Comparison of ENCODE assay signal across 12 mouse cellular contexts in genomic region chr13:45513009-45513984, GRCm38 (mm10). TPM values are rescaled to one million over a fixed set of nuclear protein-coding genes. Genes with fewer than 3 reads are reported as not detected.
DNase-seq lines count a peak whose midpoint lies in the region; ATAC-seq and TF ChIP-seq lines count a peak whose summit lies in the region.
"Had no signal": no experiment of that assay in that cellular context is flagged by ENCODE, and none has a peak within 500 bp of the region (broad histone marks: within the 10 kb centered on the region; RNA-seq: fewer than 3 reads in every experiment).

No protein-coding gene starts in this region.

- H3K27ac ChIP-seq in intestine, embryonic 14.5 days (ENCODE audit: low read depth): no peak overlapping the region
- no peak overlapping the region for H3K27ac ChIP-seq in intestine, postnatal 0 days (ENCODE audit: low read depth, low read length)
- peak overlapping the region; percentile 27; the same call in 1 of the 2 replicates for H3K27ac ChIP-seq in bone marrow macrophage, adult 2 months (ENCODE audit: insufficient read depth, low read depth, low read length)
- H3K27ac ChIP-seq in liver, embryonic 11.5 days (ENCODE audit: low read depth, low read length): peak overlapping the region; percentile 95
- H3K27ac ChIP-seq: midbrain, embryonic 13.5 days had no signal

- H3K9ac ChIP-seq in intestine, embryonic 14.5 days (ENCODE audit: low read length): no peak overlapping the region
- no peak overlapping the region for H3K9ac ChIP-seq in intestine, postnatal 0 days (ENCODE audit: low read depth, low read length)
- peak overlapping the region; percentile 52 for H3K9ac ChIP-seq in liver, embryonic 11.5 days (ENCODE audit: low read depth, low read length)
- H3K9ac ChIP-seq: midbrain, embryonic 13.5 days had no signal

- peaks cover 56% of the 10 kb centered on the region for H3K4me1 ChIP-seq in intestine, embryonic 14.5 days (replicated peaks; ENCODE audit: control insufficient read depth, insufficient read depth, low read length)
- H3K4me1 ChIP-seq in intestine, postnatal 0 days (replicated peaks; ENCODE audit: control insufficient read depth, insufficient read depth, low read length): peaks cover 13% of the 10 kb centered on the region
- peaks cover 91% of the 10 kb centered on the region for H3K4me1 ChIP-seq in G1E (ENCODE audit: insufficient read depth, low read depth, low read length)
- H3K4me1 ChIP-seq in bone marrow macrophage, adult 2 months (ENCODE audit: control insufficient read depth, insufficient read depth, low read length): peaks cover 24% of the 10 kb centered on the region
- peaks cover 80% of the 10 kb centered on the region for H3K4me1 ChIP-seq in liver, embryonic 11.5 days (replicated peaks; ENCODE audit: control insufficient read depth, insufficient read depth, low read length)

- 68% methylated on average over 12 of the region's 12 CpGs for WGBS in intestine, embryonic 14.5 days
- WGBS in intestine, postnatal 0 days: 60% methylated on average over 12 of the region's 12 CpGs
- WGBS in liver, embryonic 11.5 days: 37% methylated on average over 12 of the region's 12 CpGs

- H3K4me2 ChIP-seq in intestine, embryonic 14.5 days (ENCODE audit: low read length): no peak overlapping the region
- H3K4me2 ChIP-seq in intestine, postnatal 0 days (replicated peaks; ENCODE audit: low read depth): no peak overlapping the region
- H3K4me2 ChIP-seq in liver, embryonic 11.5 days: peak overlapping the region; percentile 88
- H3K4me2 ChIP-seq: midbrain, embryonic 13.5 days had no signal

- no peak overlapping the region for H3K4me3 ChIP-seq in intestine, embryonic 14.5 days (ENCODE audit: low read depth, low read length)
- no peak overlapping the region for H3K4me3 ChIP-seq in intestine, postnatal 0 days (ENCODE audit: low read depth, low read length)
- H3K4me3 ChIP-seq in G1E (ENCODE audit: low read depth, low read length): peak overlapping the region; percentile 65
- no peak overlapping the region for H3K4me3 ChIP-seq in bone marrow macrophage, adult 2 months (ENCODE audit: insufficient read depth, low read length)
- H3K4me3 ChIP-seq in liver, embryonic 11.5 days (ENCODE audit: low read depth, low read length): peak overlapping the region; percentile 36
- H3K4me3 ChIP-seq: midbrain, embryonic 13.5 days had no signal

- H3K9me3 ChIP-seq in intestine, embryonic 14.5 days (ENCODE audit: control insufficient read depth, low read length): no peaks in the 10 kb centered on the region
- no peaks in the 10 kb centered on the region for H3K9me3 ChIP-seq in intestine, postnatal 0 days (ENCODE audit: control insufficient read depth)
- no peaks in the 10 kb centered on the region for H3K9me3 ChIP-seq in G1E (replicated peaks)
- no peaks in the 10 kb centered on the region for H3K9me3 ChIP-seq in liver, embryonic 11.5 days (ENCODE audit: control insufficient read depth, low read length)
- H3K9me3 ChIP-seq: midbrain, embryonic 13.5 days had no signal

- ATAC-seq in intestine, embryonic 14.5 days (replicated peaks; ENCODE audit: low FRiP score, low TSS enrichment, low read depth): no peak
- ATAC-seq in intestine, postnatal 0 days: no peak
- ATAC-seq in G1E (ENCODE audit: extremely low read depth, insufficient number of reproducible peaks, low FRiP score, poor library complexity, severe bottlenecking): peak; percentile 17
- peak; percentile 25; the same call in 1 of the 2 replicates for ATAC-seq in liver, embryonic 11.5 days (replicated peaks; ENCODE audit: low FRiP score)
- no peak for ATAC-seq in cerebellum, adult (ENCODE audit: insufficient number of reproducible peaks, low FRiP score, low TSS enrichment)
- ATAC-seq: midbrain, embryonic 13.5 days had no signal

- no peaks in the 10 kb centered on the region for H3K27me3 ChIP-seq in intestine, embryonic 14.5 days (replicated peaks; ENCODE audit: control insufficient read depth, insufficient read depth, low read length)
- no peaks in the 10 kb centered on the region for H3K27me3 ChIP-seq in intestine, postnatal 0 days (replicated peaks; ENCODE audit: control insufficient read depth, insufficient read depth, low read length)
- no peaks in the 10 kb centered on the region for H3K27me3 ChIP-seq in G1E (ENCODE audit: insufficient read depth, low read length)
- H3K27me3 ChIP-seq in liver, embryonic 11.5 days (replicated peaks; ENCODE audit: control insufficient read depth, insufficient read depth, low read length): peaks cover 5% of the 10 kb centered on the region; the same call in 1 of the 2 replicates

- TF ChIP-seq POLR2A in bone marrow macrophage, adult 2 months (IDR thresholded peaks at IDR 0.05; ENCODE audit: borderline replicate concordance, low read depth, low read length): no peak

- H3K36me3 ChIP-seq in intestine, embryonic 14.5 days (ENCODE audit: control insufficient read depth, insufficient read depth, low read length): no peaks in the 10 kb centered on the region
- H3K36me3 ChIP-seq in intestine, postnatal 0 days (ENCODE audit: control insufficient read depth, insufficient read depth): no peaks in the 10 kb centered on the region
- H3K36me3 ChIP-seq in G1E (replicated peaks): peaks cover 71% of the 10 kb centered on the region
- H3K36me3 ChIP-seq in liver, embryonic 11.5 days (ENCODE audit: control insufficient read depth, insufficient read depth, low read length): no peaks in the 10 kb centered on the region
- H3K36me3 ChIP-seq: midbrain, embryonic 13.5 days had no signal

- no peak for TF ChIP-seq CTCF in intestine, postnatal 0 days (IDR thresholded peaks at IDR 0.05; ENCODE audit: low read depth)
- no peak for TF ChIP-seq CTCF in G1E (IDR thresholded peaks at IDR 0.05; ENCODE audit: low read depth, low read length)
- no peak for TF ChIP-seq CTCF in bone marrow macrophage, adult 2 months (IDR thresholded peaks at IDR 0.05; ENCODE audit: low read depth, low read length)

- DNase-seq in intestine, embryonic 14.5 days (ENCODE audit: low spot score): peak; percentile 53
- DNase-seq in G1E (ENCODE audit: low spot score) (peak; percentile 52), adipocyte (ENCODE audit: low spot score) (no peak)
- no peak for DNase-seq in liver, embryonic 11.5 days (ENCODE audit: low spot score)
- DNase-seq: adrenal gland, adult 8-10 months; cerebellum, adult 9-10 months; layer of hippocampus, postnatal 36 days; thymus, adult 18-20 months had no signal

RNA-seq across cellular contexts. Expression of gene Gmpr, which starts 6.1 kb away (rescaled TPM):
- 33.6 and 35.9 TPM in 2 replicates for polyA plus RNA-seq in intestine, embryonic 14.5 days (2014; fragmentation: Nextera tagmentation; extraction: Ambion mirVana)
- 20.5 and 22.5 TPM in 2 replicates for polyA plus RNA-seq in intestine, postnatal 0 days (2015; fragmentation: Nextera tagmentation; extraction: Ambion mirVana)
- total RNA-seq in G1E (2014; fragmentation: Nextera tagmentation) (82.4 and 85.9 TPM in 2 replicates), G1E (2017) (309 and 311 TPM in 2 replicates)
- 372 and 448 TPM in 2 replicates for polyA plus RNA-seq in G1E (2012)
- 5.5 and 5.7 TPM in 2 replicates for polyA plus RNA-seq in bone marrow macrophage, adult 2 months (2012; ENCODE audit: insufficient read depth, insufficient read length, missing spikeins)
- 200 and 221 TPM in 2 replicates for polyA plus RNA-seq in liver, embryonic 11.5 days (2014; fragmentation: Nextera tagmentation; extraction: Ambion mirVana)

Comparison
In these comparisons a context has a peak if more than half of its experiments do, and no peak if none do; other contexts are left out.
1. ATAC-seq: peak in G1E (single experiment) and liver, embryonic 11.5 days (single experiment); none in intestine, embryonic 14.5 days (single experiment), intestine, postnatal 0 days (single experiment) and cerebellum, adult (single experiment).
2. DNase-seq: peak in intestine, embryonic 14.5 days (single experiment) and G1E (single experiment); none in liver, embryonic 11.5 days (single experiment) and adipocyte (single experiment).
3. H3K27ac ChIP-seq: peak in bone marrow macrophage, adult 2 months (single experiment) and liver, embryonic 11.5 days (single experiment); none in intestine, embryonic 14.5 days (single experiment) and intestine, postnatal 0 days (single experiment).
4. H3K4me3 ChIP-seq: peak in G1E (single experiment) and liver, embryonic 11.5 days (single experiment); none in intestine, embryonic 14.5 days (single experiment), intestine, postnatal 0 days (single experiment) and bone marrow macrophage, adult 2 months (single experiment).